Comparison of ENCODE assay signal across 10 mouse cellular contexts in the genomic region with DNA sequence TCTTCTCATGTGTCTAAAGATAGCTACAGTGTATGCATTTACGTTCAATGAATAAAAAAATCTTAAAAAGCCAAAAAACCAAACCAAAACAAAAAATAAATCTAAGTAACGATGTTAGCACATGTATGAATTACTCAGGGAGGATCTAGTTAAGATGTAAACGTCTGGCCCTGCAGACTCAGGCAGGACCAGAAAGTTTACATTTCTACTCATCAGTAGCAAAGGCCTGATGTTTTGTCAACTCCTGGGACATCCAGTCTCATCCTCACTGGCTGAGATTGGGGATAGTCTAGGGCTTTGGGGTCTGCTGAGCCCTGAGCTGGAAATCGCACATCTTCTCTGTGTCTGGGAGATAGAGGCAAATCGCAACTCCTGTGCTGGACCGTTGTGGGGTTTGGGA. TPM values are rescaled to one million over a fixed set of nuclear protein-coding genes. Genes with fewer than 3 reads are reported as not detected.
DNase-seq lines count a peak whose midpoint lies in the region; ATAC-seq and TF ChIP-seq lines count a peak whose summit lies in the region.
"Had no signal": no experiment of that assay in that cellular context is flagged by ENCODE, and none has a peak within 500 bp of the region (broad histone marks: within the 10 kb centered on the region; RNA-seq: fewer than 3 reads in every experiment).

No protein-coding gene starts in this region.

- TF ChIP-seq POLR2A in thymus, adult 2 months (IDR thresholded peaks at IDR 0.05; ENCODE audit: control insufficient read depth, extremely low read depth, insufficient read depth, low read length, poor library complexity): no peak

- no peaks in the 10 kb centered on the region for H3K36me3 ChIP-seq in forebrain, embryonic 10.5 days (replicated peaks)
- no peaks in the 10 kb centered on the region for H3K36me3 ChIP-seq in forebrain, embryonic 14.5 days (ENCODE audit: control insufficient read depth, insufficient read depth, low read length)
- no peaks in the 10 kb centered on the region for H3K36me3 ChIP-seq in kidney, embryonic 16.5 days (ENCODE audit: insufficient read depth, low read length)
- 0 out of 2 replicates have a peak, but pooled peaks cover 4% of the 10 kb centered on the region for H3K36me3 ChIP-seq in thymus, adult 2 months (ENCODE audit: control insufficient read depth, insufficient read depth, low read length)
- H3K36me3 ChIP-seq in stomach, postnatal 0 days (ENCODE audit: control insufficient read depth, insufficient read depth, low read length): no peaks in the 10 kb centered on the region

- no peak for DNase-seq in forebrain, embryonic 10.5 days (ENCODE audit: extremely low spot score, low spot score)
- DNase-seq in forebrain, embryonic 14.5 days (ENCODE audit: low spot score): no peak
- no peak for DNase-seq in kidney, adult 8-10 months
- no peak for DNase-seq in thymus, adult 2 months
- no peak for DNase-seq in thymus, postnatal 36 days
- no peak for DNase-seq in stomach, postnatal 0 days (ENCODE audit: low spot score)
- DNase-seq in right cerebral cortex, adult 2 months (ENCODE audit: low spot score in 2 of 2): no peak
- DNase-seq: kidney, postnatal 36 days had no signal

- H3K9me3 ChIP-seq in forebrain, embryonic 10.5 days: no peaks in the 10 kb centered on the region
- H3K9me3 ChIP-seq in forebrain, embryonic 14.5 days (replicated peaks; ENCODE audit: control insufficient read depth, low read length): no peaks in the 10 kb centered on the region
- no peaks in the 10 kb centered on the region for H3K9me3 ChIP-seq in kidney, embryonic 16.5 days (ENCODE audit: low read length)
- no peaks in the 10 kb centered on the region for H3K9me3 ChIP-seq in stomach, postnatal 0 days (ENCODE audit: control insufficient read depth, low read length)

- peaks cover 69% of the 10 kb centered on the region for H3K4me1 ChIP-seq in forebrain, embryonic 10.5 days
- H3K4me1 ChIP-seq in forebrain, embryonic 14.5 days (ENCODE audit: control insufficient read depth, insufficient read depth, low read length): peaks cover 12% of the 10 kb centered on the region; the same call in 1 of the 2 replicates
- H3K4me1 ChIP-seq in kidney, embryonic 16.5 days (ENCODE audit: insufficient read depth, low read length): peaks cover 53% of the 10 kb centered on the region
- peaks cover 84% of the 10 kb centered on the region for H3K4me1 ChIP-seq in thymus, adult 2 months (replicated peaks; ENCODE audit: control insufficient read depth, insufficient read depth, low read length)
- peaks cover 2% of the 10 kb centered on the region; the same call in 1 of the 2 replicates for H3K4me1 ChIP-seq in stomach, postnatal 0 days (replicated peaks; ENCODE audit: control insufficient read depth, insufficient read depth)

- ATAC-seq in forebrain, embryonic 14.5 days: no peak
- no peak for ATAC-seq in kidney, embryonic 16.5 days (ENCODE audit: low FRiP score, low TSS enrichment)
- ATAC-seq in stomach, postnatal 0 days (ENCODE audit: low FRiP score, low TSS enrichment): no peak

- TF ChIP-seq CTCF in thymus, adult 2 months (IDR thresholded peaks at IDR 0.05; ENCODE audit: borderline replicate concordance, control insufficient read depth, extremely low read depth, insufficient read depth, low read length, poor library complexity): no peak
- no peak for TF ChIP-seq CTCF in stomach, postnatal 0 days (IDR thresholded peaks at IDR 0.05; ENCODE audit: low read depth)

- no peak for TF ChIP-seq EP300 in stomach, postnatal 0 days (optimal IDR thresholded peaks at IDR 0.05)

- H3K4me3 ChIP-seq in forebrain, embryonic 10.5 days: no peak overlapping the region
- no peak overlapping the region for H3K4me3 ChIP-seq in forebrain, embryonic 14.5 days (ENCODE audit: low read depth, low read length)
- no peak overlapping the region for H3K4me3 ChIP-seq in kidney, embryonic 16.5 days (ENCODE audit: low read length)
- H3K4me3 ChIP-seq in thymus, adult 2 months (ENCODE audit: control insufficient read depth, insufficient read depth, low read length): no peak overlapping the region
- H3K4me3 ChIP-seq in stomach, postnatal 0 days (ENCODE audit: low read depth, low read length): no peak overlapping the region

- WGBS in forebrain, embryonic 10.5 days: 90% methylated on average over 6 of the region's 6 CpGs
- WGBS in forebrain, embryonic 14.5 days: 89% methylated on average over 6 of the region's 6 CpGs
- WGBS in kidney, embryonic 16.5 days: 65% methylated on average over 6 of the region's 6 CpGs
- 67% methylated on average over 6 of the region's 6 CpGs for WGBS in thymus, adult 2 months
- WGBS in stomach, postnatal 0 days: 60% methylated on average over 6 of the region's 6 CpGs

- no peak overlapping the region for H3K4me2 ChIP-seq in forebrain, embryonic 14.5 days (ENCODE audit: low read length)
- H3K4me2 ChIP-seq in kidney, embryonic 16.5 days (replicated peaks; ENCODE audit: low read depth, low read length): no peak overlapping the region
- H3K4me2 ChIP-seq in stomach, postnatal 0 days (replicated peaks; ENCODE audit: low read depth): no peak overlapping the region

- H3K9ac ChIP-seq in forebrain, embryonic 14.5 days (ENCODE audit: low read length): no peak overlapping the region
- no peak overlapping the region for H3K9ac ChIP-seq in kidney, embryonic 16.5 days (replicated peaks; ENCODE audit: low read length)
- H3K9ac ChIP-seq in stomach, postnatal 0 days (ENCODE audit: low read length): no peak overlapping the region

- H3K27me3 ChIP-seq in forebrain, embryonic 10.5 days (ENCODE audit: poor library complexity, severe bottlenecking): peaks cover 7% of the 10 kb centered on the region; the same call in 1 of the 2 replicates
- no peaks in the 10 kb centered on the region for H3K27me3 ChIP-seq in forebrain, embryonic 14.5 days (replicated peaks; ENCODE audit: control insufficient read depth, insufficient read depth, low read length)
- H3K27me3 ChIP-seq in kidney, embryonic 16.5 days (ENCODE audit: insufficient read depth, low read length): no peaks in the 10 kb centered on the region
- no peaks in the 10 kb centered on the region for H3K27me3 ChIP-seq in thymus, adult 2 months (ENCODE audit: control insufficient read depth, insufficient read depth, low read length)
- no peaks in the 10 kb centered on the region for H3K27me3 ChIP-seq in stomach, postnatal 0 days (ENCODE audit: control insufficient read depth, insufficient read depth, low read length)

- peak overlapping the region; percentile 84 for H3K27ac ChIP-seq in forebrain, embryonic 10.5 days
- H3K27ac ChIP-seq in forebrain, embryonic 14.5 days (ENCODE audit: low read depth, low read length): no peak overlapping the region
- H3K27ac ChIP-seq in kidney, embryonic 16.5 days (ENCODE audit: low read length): peak overlapping the region; percentile 89; the same call in 1 of the 2 replicates
- peak overlapping the region; percentile 31; the same call in 1 of the 2 replicates for H3K27ac ChIP-seq in thymus, adult 2 months (ENCODE audit: control insufficient read depth, insufficient read depth, low read length)
- peak overlapping the region; percentile 36 for H3K27ac ChIP-seq in stomach, postnatal 0 days (replicated peaks)

RNA-seq across cellular contexts. Expression of gene Ccr7, which starts 8.3 kb away (rescaled TPM):
- polyA plus RNA-seq in forebrain, embryonic 10.5 days (2016; fragmentation: Nextera tagmentation; extraction: Ambion mirVana): 0.25 and 0.30 TPM in 2 replicates
- polyA plus RNA-seq in forebrain, embryonic 14.5 days (2014; fragmentation: Nextera tagmentation; extraction: Ambion mirVana): not detected in 2 replicates
- 0.19 and 0.41 TPM in 2 replicates for polyA plus RNA-seq in kidney, embryonic 16.5 days (2015; fragmentation: Nextera tagmentation; extraction: Ambion mirVana)
- 202 and 240 TPM in 2 replicates for polyA plus RNA-seq in thymus, adult 2 months (2012; rRNA removed)
- 0.05 and 0.07 TPM in 2 replicates for polyA plus RNA-seq in stomach, postnatal 0 days (2015; fragmentation: Nextera tagmentation; extraction: Ambion mirVana)
- polyA plus RNA-seq: neural tube, embryonic 14.5 days had no signal

RNA-seq across cellular contexts. Expression of gene Tns4, which starts 57.5 kb away (rescaled TPM):
- 0.49 and 0.81 TPM in 2 replicates for polyA plus RNA-seq in forebrain, embryonic 10.5 days (2016; fragmentation: Nextera tagmentation; extraction: Ambion mirVana)
- polyA plus RNA-seq in forebrain, embryonic 14.5 days (2014; fragmentation: Nextera tagmentation; extraction: Ambion mirVana): 0.08 TPM in 1 of 2 replicates, not detected in the other
- 0.17 and 0.22 TPM in 2 replicates for polyA plus RNA-seq in kidney, embryonic 16.5 days (2015; fragmentation: Nextera tagmentation; extraction: Ambion mirVana)
- polyA plus RNA-seq in thymus, adult 2 months (2012; rRNA removed): 5.2 and 7.5 TPM in 2 replicates
- polyA plus RNA-seq in stomach, postnatal 0 days (2015; fragmentation: Nextera tagmentation; extraction: Ambion mirVana): 0.82 and 1.1 TPM in 2 replicates
- polyA plus RNA-seq: neural tube, embryonic 14.5 days had no signal

Comparison
In these comparisons a context has a peak if more than half of its experiments do, and no peak if none do; other contexts are left out.
1. RNA of gene Ccr7, which starts 8.3 kb away (polyA plus RNA-seq): 202 to 240 TPM in thymus, adult 2 months; 0.19 to 0.41 TPM in kidney, embryonic 16.5 days, 0.25 to 0.30 TPM in forebrain, embryonic 10.5 days, 0.05 to 0.07 TPM in stomach, postnatal 0 days and not detected in forebrain, embryonic 14.5 days; every median in the first group is over 100 times any median in the second.